Mouse (Mus musculus) neural tube, embryonic 15.5 days (tissue): ENCODE measurements around the gene Sema5a. TPM values are rescaled to one million over a fixed set of nuclear protein-coding genes. Genes with fewer than 3 reads are reported as not detected.

Experiments used
- ATAC-seq: fragments of 200-750 bp; cut with Nextera tagmentation; 2 replicates; pipeline ENCODE4 v1.8.0; 2017; ENCODE audit warnings: mild to moderate bottlenecking, moderate TSS enrichment, moderate library complexity; ENCODE audit not compliant: low FRiP score
- H3K27ac ChIP-seq: fragments of 300-500 bp; sonication (generic); replicated peaks from 2 replicates; pipeline ENCODE4 v1.5.1; 2015; ENCODE audit warnings: mild to moderate bottlenecking, inconsistent platforms
- H3K27me3 ChIP-seq: fragments of 300-500 bp; sonication (generic); replicated peaks from 2 replicates; pipeline ENCODE4 v1.6.1; 2015; ENCODE audit warnings: inconsistent platforms
- H3K36me3 ChIP-seq: fragments of 300-500 bp; sonication (generic); 2 replicates; pipeline ENCODE4 v1.6.1; 2015; ENCODE audit warnings: inconsistent platforms
- H3K4me1 ChIP-seq: fragments of 300-500 bp; sonication (generic); 2 replicates; pipeline ENCODE4 v1.6.1; 2015; ENCODE audit warnings: inconsistent platforms
- H3K4me2 ChIP-seq: fragments of 300-500 bp; sonication (generic); 2 replicates; pipeline ENCODE4 v1.6.1; 2015; ENCODE audit warnings: inconsistent platforms, mild to moderate bottlenecking, moderate library complexity
- H3K4me3 ChIP-seq: fragments of 300-500 bp; sonication (generic); replicated peaks from 2 replicates; pipeline ENCODE4 v1.5.1; 2015; ENCODE audit warnings: mild to moderate bottlenecking, inconsistent platforms
- H3K9ac ChIP-seq: fragments of 300-500 bp; sonication (generic); replicated peaks from 2 replicates; pipeline ENCODE4 v1.6.1; 2015; ENCODE audit warnings: mild to moderate bottlenecking, inconsistent platforms
- H3K9me3 ChIP-seq: fragments of 300-500 bp; sonication (generic); replicated peaks from 2 replicates; pipeline ENCODE4 v1.6.1; 2016; ENCODE audit warnings: inconsistent platforms
- WGBS: fragments of 180-500 bp; shearing (Covaris S2); methylation state at CpG from one replicate; pipeline ENCODE4 v1.1.7; 2015; ENCODE audit warnings: mixed read lengths; 5-methylcytosine and 5-hydroxymethylcytosine counted together
- polyA plus RNA-seq: library from polyadenylated mRNA; unstranded; fragments of >200 nt; fragmentation: Nextera tagmentation; extraction: Ambion mirVana; gene quantifications from 2 replicates; pipeline ENCODE4 v1.2.1, GENCODE M21; 2015

Gene Sema5a
- polyA plus RNA-seq, 1 experiment from 2014 or later = 12.9 TPM

DNA sequence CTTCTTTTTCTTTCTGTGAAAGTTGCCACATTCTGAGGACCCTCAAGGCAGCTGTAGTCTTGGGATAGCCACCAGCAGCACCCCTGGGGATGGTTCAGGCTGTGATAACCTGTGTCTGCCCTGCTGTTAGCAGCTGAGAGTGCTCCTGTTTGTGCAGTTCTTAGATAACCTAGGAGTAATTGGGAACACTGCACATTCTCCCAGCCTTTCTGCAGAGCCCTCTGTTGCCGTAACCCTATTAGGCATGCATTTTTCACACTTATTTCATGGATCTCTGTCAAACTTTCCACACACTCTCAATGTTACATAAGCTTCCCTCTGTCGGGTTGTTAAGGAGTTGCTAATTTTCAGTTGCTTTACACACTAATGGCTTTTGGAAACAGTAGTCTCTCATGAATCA lies 34.0 kb downstream of the Sema5a start:
- H3K9me3 ChIP-seq = no peaks in the 10 kb centered on the region
- H3K9ac ChIP-seq = no peak overlapping the region
- no peak overlapping the region for H3K4me3 ChIP-seq
- no peak overlapping the region for H3K4me2 ChIP-seq
- 23% methylated on average over 2 of the region's 2 CpGs for WGBS
- no peak overlapping the region for H3K27ac ChIP-seq
- no peak for ATAC-seq
- H3K4me1 ChIP-seq = peaks cover 8% of the 10 kb centered on the region; the same call in 1 of the 2 replicates
- H3K27me3 ChIP-seq = no peaks in the 10 kb centered on the region
- H3K36me3 ChIP-seq = no peaks in the 10 kb centered on the region

DNA sequence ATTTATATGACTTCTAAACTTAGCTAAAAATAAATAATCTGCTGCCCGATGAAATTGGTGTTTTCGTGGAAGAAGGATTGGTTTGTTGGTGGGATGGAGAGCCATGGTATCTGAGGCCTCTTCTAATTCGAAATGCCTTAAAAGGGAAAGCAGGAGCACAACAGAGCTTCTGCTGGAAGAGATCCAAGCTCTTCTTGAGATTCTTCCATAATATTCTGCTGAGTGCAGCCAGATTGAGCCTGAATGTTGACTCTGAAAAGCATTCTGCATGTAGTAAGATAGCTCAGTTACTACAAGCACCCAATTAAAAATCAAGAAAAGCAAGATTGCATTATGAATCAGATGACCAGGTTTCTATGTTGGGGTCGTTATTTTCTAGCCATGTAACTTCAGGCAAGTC lies 36.8 kb downstream of the Sema5a start:
- H3K4me2 ChIP-seq = no peak overlapping the region
- no peak overlapping the region for H3K4me3 ChIP-seq
- no peak overlapping the region for H3K27ac ChIP-seq
- H3K9ac ChIP-seq = no peak overlapping the region
- no peak for ATAC-seq
- H3K36me3 ChIP-seq = no peaks in the 10 kb centered on the region
- H3K4me1 ChIP-seq = peaks cover 8% of the 10 kb centered on the region; the same call in 1 of the 2 replicates
- H3K9me3 ChIP-seq = no peaks in the 10 kb centered on the region
- WGBS = 84% methylated on average over 4 of the region's 4 CpGs
- no peaks in the 10 kb centered on the region for H3K27me3 ChIP-seq

DNA sequence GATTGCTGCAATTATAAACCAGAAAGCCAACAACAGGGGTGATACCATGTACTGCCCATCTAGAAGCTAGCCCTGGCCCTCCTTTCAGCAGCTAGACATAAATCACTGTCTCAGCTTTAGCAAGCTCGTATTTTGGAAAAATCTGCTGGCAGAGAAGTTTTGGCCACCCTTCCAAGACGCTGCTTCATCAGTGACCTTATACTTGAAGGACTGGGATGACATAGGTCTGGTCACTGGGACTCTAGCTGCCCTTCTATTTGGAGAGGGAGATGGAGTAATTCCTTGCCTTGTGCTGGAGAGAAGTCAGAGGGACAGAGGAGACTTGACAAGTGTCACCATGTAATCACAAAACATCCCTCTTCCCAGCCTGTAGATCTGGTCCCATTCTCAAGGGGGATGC lies 40.1 kb downstream of the Sema5a start:
- Histone ChIP-seq H3K4me3 (no peak overlapping the region), H3K36me3 (no peaks in the 10 kb centered on the region), H3K27me3 (no peaks in the 10 kb centered on the region), H3K9ac (no peak overlapping the region), H3K9me3 (no peaks in the 10 kb centered on the region), H3K4me1 (no peaks in the 10 kb centered on the region), H3K4me2 (no peak overlapping the region), H3K27ac (no peak overlapping the region)
- 66% methylated on average over 2 of the region's 2 CpGs for WGBS
- ATAC-seq = no peak

DNA sequence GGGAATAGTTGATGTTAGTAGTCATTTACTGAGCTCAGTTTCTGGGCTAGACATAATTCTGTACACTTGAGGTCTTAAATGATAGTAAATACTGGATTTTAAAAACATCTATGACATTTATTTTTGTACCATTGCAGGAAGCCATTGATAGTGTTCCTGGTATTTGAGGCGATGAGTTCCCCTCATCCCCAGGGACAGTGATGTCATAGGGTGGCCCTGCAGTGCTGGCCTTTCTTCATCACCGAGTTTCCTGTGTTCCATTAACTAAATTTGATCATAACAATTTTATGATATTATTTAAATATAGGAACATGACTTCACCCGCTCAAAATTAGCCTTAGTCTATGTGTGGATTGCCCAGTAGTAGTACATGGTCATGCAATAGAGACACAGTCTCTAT lies 41.7 kb downstream of the Sema5a start:
- Histone ChIP-seq H3K4me2 (no peak overlapping the region), H3K36me3 (no peaks in the 10 kb centered on the region), H3K9me3 (no peaks in the 10 kb centered on the region), H3K4me1 (no peaks in the 10 kb centered on the region), H3K4me3 (no peak overlapping the region), H3K27ac (no peak overlapping the region), H3K27me3 (no peaks in the 10 kb centered on the region), H3K9ac (no peak overlapping the region)
- ATAC-seq = no peak
- 93% methylated on average over 3 of the region's 3 CpGs for WGBS

DNA sequence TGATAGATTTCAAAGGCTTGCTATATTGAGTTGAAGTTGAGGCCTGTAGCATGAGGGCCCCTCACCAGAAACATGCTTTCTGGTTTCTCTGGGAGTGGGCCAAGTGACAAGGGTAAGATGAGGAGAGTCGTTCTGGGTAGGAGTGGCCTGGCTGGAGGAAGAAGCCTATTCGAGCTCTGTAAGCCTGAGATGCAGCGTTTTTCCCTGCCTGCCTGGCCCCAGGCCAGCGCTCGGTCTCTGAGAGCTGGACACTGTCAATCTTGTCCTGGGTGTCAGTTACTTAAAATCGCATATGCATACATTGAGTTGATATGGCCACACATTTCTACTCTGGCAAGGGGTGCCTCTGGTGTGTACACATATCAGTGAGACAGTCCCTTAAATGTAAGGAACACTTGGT lies 43.9 kb downstream of the Sema5a start:
- no peak for ATAC-seq
- Histone ChIP-seq H3K4me3 (no peak overlapping the region), H3K4me1 (no peaks in the 10 kb centered on the region), H3K4me2 (no peak overlapping the region), H3K36me3 (no peaks in the 10 kb centered on the region), H3K9ac (no peak overlapping the region), H3K27ac (no peak overlapping the region), H3K27me3 (no peaks in the 10 kb centered on the region), H3K9me3 (no peaks in the 10 kb centered on the region)
- 59% methylated on average over 6 of the region's 6 CpGs for WGBS

DNA sequence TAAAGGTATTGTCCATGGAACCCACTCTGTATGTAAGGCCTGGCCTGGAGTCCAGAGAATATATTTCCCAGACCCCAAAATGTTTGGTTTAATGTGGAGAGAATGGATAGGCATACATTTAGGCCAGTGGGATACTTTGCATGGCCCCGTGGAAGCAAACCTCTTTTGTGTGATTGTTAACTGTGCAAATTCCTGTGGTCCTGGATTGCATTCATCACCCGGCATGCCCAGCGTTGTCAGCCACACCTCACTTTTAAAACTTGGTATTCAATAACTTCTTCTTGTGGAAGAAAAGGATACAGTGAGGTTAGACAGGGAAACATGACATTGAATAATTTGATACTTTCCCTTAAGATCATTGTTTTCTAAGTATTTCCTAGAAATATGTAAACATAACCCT lies 46.4 kb downstream of the Sema5a start:
- Histone ChIP-seq H3K27me3 (no peaks in the 10 kb centered on the region), H3K4me2 (no peak overlapping the region), H3K27ac (no peak overlapping the region), H3K36me3 (no peaks in the 10 kb centered on the region), H3K9me3 (no peaks in the 10 kb centered on the region), H3K4me3 (no peak overlapping the region), H3K4me1 (no peaks in the 10 kb centered on the region), H3K9ac (no peak overlapping the region)
- 37% methylated on average over 3 of the region's 3 CpGs for WGBS
- no peak for ATAC-seq

DNA sequence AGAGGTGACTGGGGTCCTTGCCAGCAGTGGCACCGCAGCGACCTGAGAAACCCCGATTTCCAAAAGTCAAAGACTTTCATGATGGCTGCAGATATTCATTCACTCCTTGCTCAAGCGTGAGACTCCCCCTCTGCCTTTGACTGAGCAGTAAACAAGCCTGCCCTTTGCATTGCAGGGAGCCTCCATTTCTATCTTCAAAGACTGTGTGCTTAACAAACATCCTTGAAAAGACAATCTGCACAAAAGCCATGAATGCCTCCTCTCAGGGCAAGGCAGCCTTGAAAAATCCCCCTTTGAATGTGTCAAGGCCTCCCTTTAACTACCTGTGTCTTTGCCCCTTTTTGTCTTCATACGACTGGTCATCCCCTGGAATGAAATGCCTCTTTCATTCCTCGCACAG lies 51.9 kb downstream of the Sema5a start:
- Histone ChIP-seq H3K4me3 (no peak overlapping the region), H3K36me3 (no peaks in the 10 kb centered on the region), H3K9me3 (no peaks in the 10 kb centered on the region), H3K4me2 (no peak overlapping the region), H3K4me1 (0 out of 2 replicates have a peak, but pooled peaks cover 3% of the 10 kb centered on the region), H3K27me3 (no peaks in the 10 kb centered on the region), H3K27ac (no peak overlapping the region), H3K9ac (no peak overlapping the region)
- ATAC-seq = no peak
- WGBS = 26% methylated on average over 6 of the region's 6 CpGs

DNA sequence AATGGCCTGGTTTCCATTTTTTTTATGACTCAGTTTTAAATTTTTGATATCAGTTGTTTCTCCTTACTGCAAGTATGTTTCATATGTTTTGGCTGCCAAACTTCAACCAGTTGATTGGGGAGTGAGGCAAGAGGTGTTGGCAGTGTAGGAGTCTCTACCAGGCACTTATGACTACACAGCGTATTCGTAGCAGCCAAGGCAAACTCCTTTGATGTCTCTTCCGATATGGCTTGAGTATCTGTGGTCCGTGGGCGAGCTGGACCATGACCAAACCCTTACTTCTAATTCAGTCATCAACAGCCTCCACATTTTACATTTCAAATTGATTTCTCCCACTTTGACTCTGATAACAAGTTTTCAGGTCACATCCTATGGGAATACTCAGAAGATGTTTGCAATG lies 52.7 kb downstream of the Sema5a start:
- H3K27ac ChIP-seq = no peak overlapping the region
- H3K9me3 ChIP-seq = no peaks in the 10 kb centered on the region
- H3K9ac ChIP-seq = no peak overlapping the region
- H3K4me1 ChIP-seq = 0 out of 2 replicates have a peak, but pooled peaks cover 3% of the 10 kb centered on the region
- H3K27me3 ChIP-seq = no peaks in the 10 kb centered on the region
- H3K36me3 ChIP-seq = no peaks in the 10 kb centered on the region
- no peak overlapping the region for H3K4me2 ChIP-seq
- WGBS = 93% methylated on average over 5 of the region's 5 CpGs
- no peak for ATAC-seq
- no peak overlapping the region for H3K4me3 ChIP-seq

DNA sequence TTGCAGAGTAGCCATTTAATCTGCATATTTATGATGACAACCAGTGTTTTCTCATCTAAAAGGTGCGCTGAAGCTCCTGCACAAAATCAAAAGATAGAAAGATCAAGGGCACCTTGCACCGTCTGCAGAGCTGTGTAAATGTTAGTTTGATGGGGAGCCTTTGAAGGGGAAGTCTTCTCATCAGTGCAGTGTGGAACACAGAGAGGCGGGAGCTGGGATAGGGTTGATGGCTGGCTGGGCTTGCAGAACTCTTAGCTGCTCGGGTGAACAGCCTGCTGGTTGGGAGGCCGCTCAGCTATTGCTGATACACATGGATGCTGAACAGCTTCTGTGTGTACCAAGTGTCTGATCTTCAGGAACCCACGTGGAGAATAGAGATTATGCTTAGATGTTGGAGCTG lies 53.9 kb downstream of the Sema5a start:
- ATAC-seq = no peak
- no peak overlapping the region for H3K4me3 ChIP-seq
- no peaks in the 10 kb centered on the region for H3K36me3 ChIP-seq
- H3K27ac ChIP-seq = no peak overlapping the region
- 0 out of 2 replicates have a peak, but pooled peaks cover 3% of the 10 kb centered on the region for H3K4me1 ChIP-seq
- 72% methylated on average over 6 of the region's 6 CpGs for WGBS
- no peaks in the 10 kb centered on the region for H3K27me3 ChIP-seq
- no peaks in the 10 kb centered on the region for H3K9me3 ChIP-seq
- H3K9ac ChIP-seq = no peak overlapping the region
- no peak overlapping the region for H3K4me2 ChIP-seq

DNA sequence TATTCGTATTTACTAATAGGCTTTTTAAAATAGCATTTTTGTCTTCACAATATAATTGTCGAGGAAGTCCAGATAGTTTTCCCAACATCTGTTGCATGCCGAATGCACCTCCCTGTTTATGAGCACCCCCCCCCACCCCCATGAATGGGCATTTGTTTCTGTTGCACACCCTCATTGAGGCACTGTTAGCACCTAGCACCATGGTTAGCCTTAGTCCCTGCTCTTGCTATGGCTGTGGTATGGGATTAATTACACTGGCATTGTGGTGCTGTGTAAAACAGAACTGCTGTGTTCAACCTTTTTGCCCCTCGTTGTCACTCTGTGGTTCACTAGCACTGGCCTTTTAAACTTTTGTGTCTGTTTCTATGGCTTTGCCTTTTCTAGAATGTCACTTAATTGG lies 56.4 kb downstream of the Sema5a start:
- Histone ChIP-seq H3K4me3 (no peak overlapping the region), H3K4me2 (no peak overlapping the region), H3K4me1 (0 out of 2 replicates have a peak, but pooled peaks cover 3% of the 10 kb centered on the region), H3K27me3 (no peaks in the 10 kb centered on the region), H3K9ac (no peak overlapping the region), H3K36me3 (no peaks in the 10 kb centered on the region), H3K27ac (no peak overlapping the region), H3K9me3 (no peaks in the 10 kb centered on the region)
- no peak for ATAC-seq
- WGBS = 69% methylated on average over 4 of the region's 4 CpGs

DNA sequence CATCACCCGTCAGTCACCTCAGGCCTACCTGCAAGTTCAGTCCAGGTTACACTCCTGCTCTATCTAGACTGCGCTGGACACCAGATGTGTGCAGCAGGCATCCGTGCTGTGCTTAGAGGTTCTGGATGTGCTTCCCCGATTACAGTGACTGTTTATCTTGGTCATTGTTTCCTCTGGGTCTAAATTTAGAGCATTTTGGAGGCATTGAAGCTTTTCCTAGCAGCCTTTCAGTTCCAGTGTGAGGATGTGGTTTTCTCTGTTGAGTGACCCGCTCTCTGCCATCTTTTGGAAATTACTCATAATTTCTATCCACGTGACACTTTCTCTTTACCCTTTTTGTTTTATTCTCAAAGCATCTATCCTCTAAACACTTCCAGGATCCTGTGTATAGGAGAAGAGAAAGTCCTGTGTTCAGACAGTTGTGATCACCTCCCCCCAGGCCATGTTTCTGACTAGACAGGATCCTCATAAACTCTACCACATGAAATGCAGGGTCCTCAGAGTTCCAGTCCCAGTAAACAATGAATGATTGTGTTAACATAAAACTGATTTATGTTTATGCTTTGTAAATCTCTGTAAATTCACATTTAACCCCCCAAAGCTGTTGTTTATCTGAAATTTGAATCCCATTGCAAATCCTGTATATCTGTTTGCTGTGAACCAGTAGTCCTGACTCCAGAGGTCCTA lies 62.1 kb downstream of the Sema5a start:
- ATAC-seq = no peak
- no peaks in the 10 kb centered on the region for H3K27me3 ChIP-seq
- no peak overlapping the region for H3K4me2 ChIP-seq
- no peak overlapping the region for H3K9ac ChIP-seq
- no peak overlapping the region for H3K27ac ChIP-seq
- H3K36me3 ChIP-seq = no peaks in the 10 kb centered on the region
- H3K4me1 ChIP-seq = peaks cover 7% of the 10 kb centered on the region
- 84% methylated on average over 6 of the region's 6 CpGs for WGBS
- H3K9me3 ChIP-seq = no peaks in the 10 kb centered on the region
- no peak overlapping the region for H3K4me3 ChIP-seq

DNA sequence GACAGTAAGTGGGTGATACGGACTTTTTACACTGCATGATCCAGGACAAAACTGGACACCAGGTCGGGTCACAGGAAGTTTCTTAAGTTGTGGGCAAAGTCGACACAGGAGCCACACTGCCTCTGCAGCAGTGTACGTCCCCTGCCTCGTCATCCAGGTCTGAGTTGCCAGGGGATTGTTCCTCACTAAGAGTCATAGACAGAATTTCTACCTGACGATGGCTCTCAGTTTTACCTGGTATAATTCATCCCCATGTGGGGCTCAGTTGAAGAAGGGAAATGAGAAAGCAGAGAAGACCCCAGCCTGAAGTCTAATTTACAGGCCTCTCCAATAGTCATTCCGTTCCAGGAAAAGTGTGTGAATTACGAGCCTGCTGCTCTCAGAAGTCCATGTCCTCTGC lies 66.2 kb downstream of the Sema5a start:
- H3K36me3 ChIP-seq = no peaks in the 10 kb centered on the region
- H3K9me3 ChIP-seq = no peaks in the 10 kb centered on the region
- no peak overlapping the region for H3K27ac ChIP-seq
- WGBS = 67% methylated on average over 8 of the region's 8 CpGs
- H3K4me2 ChIP-seq = no peak overlapping the region
- no peaks in the 10 kb centered on the region for H3K27me3 ChIP-seq
- ATAC-seq = no peak
- no peak overlapping the region for H3K9ac ChIP-seq
- H3K4me1 ChIP-seq = peaks cover 7% of the 10 kb centered on the region
- H3K4me3 ChIP-seq = no peak overlapping the region
